Mouse (Mus musculus) macrophage (primary cell): Measurements from ENCODE around the gene Tox4. TPM values are rescaled to one million over a fixed set of nuclear protein-coding genes. Genes with fewer than 3 reads are reported as not detected.
"Not testable (repeated sequence)": the region's sequence is repeated elsewhere in the genome, so short reads cannot be mapped to it uniquely, and the experiment has no call there.

Source experiments
- H3K27ac ChIP-seq: fragments of 350-480 bp; formaldehyde crosslinking; 2 replicates; pipeline ENCODE4 v1.9.0; 2021
- H3K36me3 ChIP-seq: fragments of 350-480 bp; formaldehyde crosslinking; 2 replicates; pipeline ENCODE4 v1.9.0; 2021; ENCODE audit errors: inconsistent target
- H3K4me3 ChIP-seq: fragments of 350-480 bp; formaldehyde crosslinking; 2 replicates; pipeline ENCODE4 v1.9.0; 2021; ENCODE audit errors: inconsistent target
- H3K79me2 ChIP-seq: fragments of 350-480 bp; formaldehyde crosslinking; 2 replicates; pipeline ENCODE4 v1.9.0; 2021; ENCODE audit errors: inconsistent target
- WGBS: methylation state at CpG from one replicate; pipeline ENCODE4 v1.1.7; 2026; ENCODE audit warnings: inconsistent platforms; ENCODE audit not compliant: missing documents; 5-methylcytosine and 5-hydroxymethylcytosine counted together
- polyA plus RNA-seq: library from polyadenylated mRNA; stranded (reverse); fragments of 250-400 nt; gene quantifications from 3 replicates; pipeline ENCODE4 v1.2.4, GENCODE M21; 2018; ENCODE audit warnings: inconsistent platforms

Gene Tox4
- polyA plus RNA-seq, 1 experiment from 2014 or later = 46.1 TPM

GRCm38 (mm10) chr14:52284191-52284590 is 5.2 kb downstream of the Tox4 start:
- Histone ChIP-seq H3K27ac (no peak overlapping the region), H3K79me2 (peaks cover 64% of the 10 kb centered on the region), H3K4me3 (no peak overlapping the region), H3K36me3 (peaks cover 48% of the 10 kb centered on the region)
- WGBS = 93% methylated on average over 3 of the region's 3 CpGs

GRCm38 (mm10) chr14:52295558-52296264 is 16.8 kb downstream of the Tox4 start:
- 88% methylated on average over 5 of the region's 6 CpGs for WGBS
- H3K27ac ChIP-seq = no peak overlapping the region
- H3K4me3 ChIP-seq = no peak overlapping the region
- no peaks in the 10 kb centered on the region; the same call in 1 of the 2 replicates for H3K79me2 ChIP-seq
- peaks cover 77% of the 10 kb centered on the region for H3K36me3 ChIP-seq

GRCm38 (mm10) chr14:52303517-52303916 is 24.6 kb downstream of the Tox4 start:
- H3K27ac ChIP-seq = not testable (repeated sequence)

DNA sequence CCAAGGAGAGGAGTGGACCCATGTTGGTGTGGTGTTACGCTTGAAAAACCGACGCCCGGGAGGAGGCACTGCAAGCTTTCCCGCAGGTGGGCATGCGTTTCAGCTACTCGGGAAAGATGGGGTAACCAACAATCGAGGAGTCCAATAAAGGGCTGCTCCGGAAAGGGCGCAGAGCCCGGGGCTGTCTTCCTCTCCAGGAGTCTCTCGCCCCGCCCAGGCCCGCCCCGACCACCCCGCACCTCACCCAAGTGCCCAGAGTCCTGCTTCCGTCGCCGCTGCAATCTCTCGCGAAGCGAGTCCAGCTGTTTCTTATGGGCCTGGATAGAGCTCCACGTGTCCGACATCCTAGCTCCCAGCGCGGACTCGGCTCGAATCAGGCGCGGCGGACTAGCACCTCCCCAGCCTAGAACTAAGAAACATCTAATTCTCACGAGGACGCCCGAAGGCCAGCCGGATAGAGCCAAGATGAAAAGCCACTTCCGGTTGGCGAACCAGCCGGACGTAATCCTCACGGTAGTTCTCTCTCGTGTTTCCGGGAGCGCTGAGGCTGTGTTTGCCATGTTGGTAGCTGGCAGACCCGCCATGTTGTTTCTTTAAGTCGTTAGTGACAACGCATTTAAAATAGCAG is 25.8 kb downstream of the Tox4 start, which contains the start of gene Mettl3:
TSS of gene Mettl3 (minus strand) at position 485 of the 628 bp plus-strand sequence.
- 1% methylated on average over 42 of the region's 46 CpGs for WGBS

More at GRCm38 (mm10) chr14:52303517-52303916, 24.6 kb downstream of the Tox4 start:
- peaks cover 18% of the 10 kb centered on the region; the same call in 1 of the 2 replicates for H3K36me3 ChIP-seq
- H3K4me3 ChIP-seq = not testable (repeated sequence)
- peaks cover 37% of the 10 kb centered on the region for H3K79me2 ChIP-seq
- whole genome bisulfite sequencing = no CpG with 5 or more reads among the region's 3 CpGs

DNA sequence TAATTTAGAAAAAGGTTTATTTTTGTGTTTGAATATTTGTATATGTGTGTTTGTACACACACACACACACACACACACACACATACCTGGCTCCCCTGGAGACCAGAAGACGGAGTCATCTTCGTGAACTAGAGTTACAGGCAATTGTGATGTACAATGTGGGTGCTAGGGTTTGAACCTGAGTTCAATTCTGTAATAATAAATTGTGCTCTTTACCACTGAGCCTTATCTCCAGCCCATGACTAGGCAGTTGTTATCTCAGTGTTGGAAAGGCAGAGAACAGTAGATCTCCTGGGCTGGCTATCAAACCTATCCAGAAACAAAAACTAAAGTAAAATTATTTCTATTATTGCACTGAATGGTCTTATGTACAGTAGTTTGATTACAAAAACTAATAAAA is 27.2 kb downstream of the Tox4 start:
- 88% methylated on average over 2 of the region's 2 CpGs for WGBS
- no peak overlapping the region for H3K4me3 ChIP-seq

More for the DNA sequence above, 25.8 kb downstream of the Tox4 start, which contains the start of gene Mettl3:
- Histone ChIP-seq H3K79me2 (peaks cover 37% of the 10 kb centered on the region), H3K27ac (peak within 1 kb of the TSS; percentile 74), H3K4me3 (peak within 1 kb of the TSS; percentile 90), H3K36me3 (peaks cover 7% of the 10 kb centered on the region; the same call in 1 of the 2 replicates)

GRCm38 (mm10) chr14:52310343-52310742 is 31.4 kb downstream of the Tox4 start:
- not testable (repeated sequence) for H3K79me2 ChIP-seq, H3K27ac ChIP-seq, H3K4me3 ChIP-seq, H3K36me3 ChIP-seq
- 100% methylated on average over 6 of the region's 6 CpGs for WGBS

More for the DNA sequence above, 27.2 kb downstream of the Tox4 start:
- Histone ChIP-seq H3K27ac (no peak overlapping the region), H3K79me2 (peaks cover 34% of the 10 kb centered on the region), H3K36me3 (no peaks in the 10 kb centered on the region)

GRCm38 (mm10) chr14:52310906-52311305 is 32.0 kb downstream of the Tox4 start:
- H3K36me3 ChIP-seq = no peaks in the 10 kb centered on the region
- no peak overlapping the region for H3K4me3 ChIP-seq
- no peak overlapping the region for H3K27ac ChIP-seq
- no peaks in the 10 kb centered on the region for H3K79me2 ChIP-seq
- WGBS = 100% methylated on average over 2 of the region's 2 CpGs

- Histone ChIP-seq H3K27ac (no peak overlapping the region), H3K36me3 (no peaks in the 10 kb centered on the region), H3K79me2 (no peaks in the 10 kb centered on the region), H3K4me3 (no peak overlapping the region)
- 48% methylated on average over 26 of the region's 26 CpGs for WGBS
Observed at GRCm38 (mm10) chr14:52313931-52314807, 35.2 kb downstream of the Tox4 start.

- no peaks in the 10 kb centered on the region for H3K79me2 ChIP-seq
- no peak overlapping the region for H3K4me3 ChIP-seq
- H3K36me3 ChIP-seq = no peaks in the 10 kb centered on the region
- 72% methylated on average over 8 of the region's 8 CpGs for WGBS
- no peak overlapping the region for H3K27ac ChIP-seq
Observed at GRCm38 (mm10) chr14:52314808-52315150, 35.8 kb downstream of the Tox4 start.

DNA sequence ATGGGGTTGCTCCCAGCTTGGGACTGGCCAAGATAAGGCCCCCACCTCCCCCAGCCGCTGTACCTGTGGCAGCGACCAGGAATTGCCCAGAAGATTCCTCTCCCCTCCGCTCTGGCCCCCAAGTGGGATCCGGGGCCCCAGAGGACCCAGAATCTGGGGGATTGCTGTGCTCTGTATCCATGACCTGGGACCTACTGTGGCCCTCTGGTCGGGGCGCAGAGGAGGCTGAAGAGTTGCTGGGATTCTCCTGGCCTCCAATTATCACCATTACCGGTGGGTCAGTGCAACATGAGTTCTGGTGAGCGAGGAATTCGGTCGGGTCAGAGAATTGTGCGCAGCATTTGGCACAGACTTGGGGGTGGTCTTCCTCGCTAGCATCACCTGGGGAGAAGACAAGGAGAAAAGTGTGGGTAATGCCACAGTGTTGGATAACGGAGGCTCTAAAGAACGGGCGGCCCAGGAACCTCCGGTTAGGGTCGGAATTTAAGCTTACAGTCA is 36.4 kb downstream of the Tox4 start:
- H3K36me3 ChIP-seq = no peaks in the 10 kb centered on the region
- no peak overlapping the region for H3K27ac ChIP-seq
- H3K4me3 ChIP-seq = peak overlapping the region; percentile 14; the same call in 1 of the 2 replicates
- WGBS = 54% methylated on average over 12 of the region's 17 CpGs
- H3K79me2 ChIP-seq = no peaks in the 10 kb centered on the region

DNA sequence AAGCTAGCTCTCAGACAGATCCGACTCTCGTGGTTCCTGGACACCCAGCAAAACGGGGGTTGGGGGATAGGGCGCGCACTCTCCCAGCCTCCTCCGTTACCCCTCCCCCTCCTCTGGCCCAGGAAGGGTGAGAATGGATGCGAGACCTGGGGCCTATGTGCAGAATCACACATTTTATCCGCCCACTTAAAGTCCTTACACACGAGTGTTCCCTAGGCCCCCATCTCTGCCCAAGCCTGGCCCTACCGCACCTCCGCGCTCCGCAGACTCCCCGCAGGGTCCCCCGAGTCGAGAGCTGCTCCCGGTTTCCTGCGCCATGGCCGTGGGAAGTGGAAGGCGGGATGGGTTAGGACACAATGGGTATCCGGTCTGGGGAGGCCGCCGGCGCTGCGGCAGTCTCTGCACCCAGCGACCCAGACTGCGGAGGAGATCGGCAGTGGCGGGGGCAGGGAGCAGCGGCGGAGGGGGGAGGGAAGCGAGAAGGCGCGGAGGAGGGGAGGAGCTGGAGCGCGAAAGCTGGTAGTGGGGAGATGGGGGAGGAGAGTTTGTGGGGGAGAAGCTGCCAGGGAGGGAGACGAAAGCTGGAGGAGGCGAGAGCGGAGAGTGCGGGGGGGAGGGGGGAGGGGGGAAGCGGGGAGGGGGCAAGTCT is 37.0 kb downstream of the Tox4 start:
- no peaks in the 10 kb centered on the region for H3K36me3 ChIP-seq
- WGBS = under 1% methylated on average over 34 of the region's 41 CpGs
- peak overlapping the region; percentile 14; the same call in 1 of the 2 replicates for H3K4me3 ChIP-seq
- no peaks in the 10 kb centered on the region for H3K79me2 ChIP-seq
- H3K27ac ChIP-seq = no peak overlapping the region

GRCm38 (mm10) chr14:52316441-52317225 is 37.7 kb downstream of the Tox4 start:
- Histone ChIP-seq H3K27ac (no peak overlapping the region), H3K4me3 (peak overlapping the region; percentile 14; the same call in 1 of the 2 replicates), H3K36me3 (no peaks in the 10 kb centered on the region), H3K79me2 (no peaks in the 10 kb centered on the region)
- WGBS = 27% methylated on average over 16 of the region's 16 CpGs

DNA sequence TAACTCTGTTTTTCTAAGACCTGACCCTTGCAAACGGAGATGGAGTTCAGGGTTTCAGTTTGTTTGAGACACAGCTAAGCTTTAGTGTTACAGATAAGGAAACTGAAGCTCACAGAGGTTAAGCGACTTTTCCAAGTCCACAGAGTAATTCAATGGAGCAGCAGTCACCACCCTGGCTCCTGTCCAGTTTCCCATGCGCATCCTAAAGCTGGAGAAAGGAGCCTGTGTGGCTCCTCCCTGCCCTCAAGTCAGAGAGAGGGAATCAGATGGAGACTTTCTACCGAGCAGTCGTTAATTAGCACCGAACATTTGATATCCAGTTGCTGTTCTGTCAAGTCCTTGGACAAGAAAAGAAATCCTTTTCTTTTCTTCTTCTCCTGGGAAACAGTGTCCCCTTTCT is 40.4 kb downstream of the Tox4 start:
- 87% methylated on average over 6 of the region's 6 CpGs for WGBS
- no peak overlapping the region for H3K4me3 ChIP-seq
- no peaks in the 10 kb centered on the region for H3K79me2 ChIP-seq
- H3K36me3 ChIP-seq = no peaks in the 10 kb centered on the region
- H3K27ac ChIP-seq = no peak overlapping the region
